Mouse (Mus musculus): ENCODE measurements around the gene Aplp1.
"Not testable (repeated sequence)": the region's sequence is repeated elsewhere in the genome, so short reads cannot be mapped to it uniquely, and the experiment has no call there.

The Aplp1 gene

DNA sequence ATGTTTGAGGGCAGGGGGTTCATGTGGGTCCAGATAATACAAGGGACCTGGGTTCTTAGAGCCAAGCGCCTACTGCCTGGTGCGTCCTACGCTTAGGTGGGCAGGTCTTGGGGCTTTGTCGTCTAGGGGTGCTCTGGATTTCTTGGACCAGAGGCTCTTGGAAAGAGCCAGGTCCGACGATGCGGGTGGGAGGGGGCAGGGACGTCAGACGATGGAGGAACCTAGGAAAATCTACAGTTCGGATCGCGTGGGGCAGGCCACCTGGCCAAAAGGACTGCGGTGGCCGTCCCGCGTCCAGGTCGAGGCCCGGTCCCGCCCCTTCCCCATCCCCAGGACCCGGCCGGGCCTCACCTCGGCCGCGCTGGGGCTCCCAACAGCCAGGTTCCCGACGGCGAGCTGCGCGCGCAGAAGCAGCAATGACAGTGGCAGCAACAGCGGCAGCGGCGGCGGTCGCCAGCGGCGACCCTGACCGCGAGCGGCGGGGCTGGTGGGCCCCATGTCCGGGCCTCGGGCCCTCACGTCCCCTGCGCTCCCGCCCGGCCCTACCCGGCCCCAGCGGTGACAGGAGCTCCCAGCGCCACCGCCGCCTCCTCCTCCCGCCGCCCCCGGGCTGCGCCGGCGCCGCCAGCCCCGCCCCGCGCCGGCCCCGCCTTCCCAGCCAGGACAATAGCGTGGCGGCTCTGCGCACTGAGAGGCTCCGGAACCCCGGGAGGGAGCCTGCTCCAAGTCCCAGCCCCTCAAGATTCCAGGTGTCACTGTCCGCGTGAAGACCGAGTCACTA, at the start of gene Aplp1:
Aplp1 (minus strand) TSS at position 565 of the 781 bp plus-strand sequence.
- DNase-seq (ENCODE audit: low read depth) = peak; percentile 78

DNA sequence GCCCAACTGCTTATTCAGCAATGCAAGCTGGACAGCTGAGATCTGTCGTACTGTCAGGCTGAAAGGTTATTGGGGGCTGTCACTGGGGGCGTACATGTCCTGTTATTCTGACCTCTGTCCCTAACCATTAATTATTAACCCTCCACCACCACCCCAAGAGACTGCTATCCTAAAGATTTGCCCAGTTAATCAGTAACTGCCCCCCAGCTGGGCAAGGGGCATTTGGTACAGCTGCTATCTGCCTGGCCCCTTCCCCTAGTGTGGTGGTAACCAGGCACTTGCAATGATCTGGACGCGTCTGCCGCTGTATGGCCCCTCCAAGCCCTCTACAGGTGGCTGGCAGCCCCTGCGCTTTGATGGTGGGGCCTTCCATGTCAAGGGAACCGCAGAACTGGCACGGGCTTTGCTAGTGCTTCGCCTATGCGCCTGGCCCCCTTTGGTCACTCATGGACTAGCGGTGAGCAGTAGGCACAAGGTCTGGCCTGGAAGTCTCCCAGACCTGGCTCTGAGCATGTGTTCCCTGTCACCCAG, 48.1 kb upstream of the Aplp1 start, which contains the start of gene Prodh2:
Prodh2 (plus strand) TSS at position 222 of the 531 bp plus-strand sequence.
- no peak for DNase-seq (ENCODE audit: low read depth)

DNA sequence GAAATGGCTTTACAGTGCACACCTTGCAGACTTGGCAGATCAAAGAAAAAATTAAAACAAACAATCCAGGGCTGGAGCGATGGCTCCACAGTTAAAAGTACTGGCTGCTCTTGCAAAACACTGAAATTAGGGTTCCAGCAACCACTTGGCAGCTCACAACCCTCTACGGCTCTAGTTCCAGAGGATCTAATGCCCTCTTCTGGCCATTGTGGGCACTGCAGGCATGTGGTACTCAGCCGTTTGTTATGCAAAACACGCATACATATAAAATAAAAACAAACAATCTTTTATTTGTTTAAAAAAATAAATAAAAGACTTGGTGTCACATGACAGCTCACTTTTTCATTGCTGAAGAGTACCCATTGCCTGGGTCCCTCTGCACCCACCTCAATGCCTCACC, 47.4 kb upstream of the Aplp1 start:
- peak; percentile 86 for DNase-seq (ENCODE audit: low read depth)

DNA sequence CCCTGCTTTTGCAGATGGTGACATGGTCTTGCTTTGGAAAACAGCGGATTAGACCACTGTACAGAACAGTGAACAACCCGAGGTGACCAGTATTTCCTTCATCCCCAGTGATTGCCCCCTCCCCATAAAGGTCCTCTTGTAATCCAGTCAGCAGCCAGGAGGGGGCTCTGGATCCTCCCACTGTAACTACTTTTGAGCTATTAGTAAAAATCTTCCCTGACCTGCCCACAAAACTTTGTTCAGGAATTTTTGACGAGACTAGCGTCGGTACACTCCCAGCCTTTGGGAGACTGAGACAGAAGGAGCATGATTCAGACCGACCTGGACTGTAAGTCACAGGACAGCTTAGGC, 45.6 kb upstream of the Aplp1 start:
- DNase-seq (ENCODE audit: low read depth) = peak; percentile 20

DNA sequence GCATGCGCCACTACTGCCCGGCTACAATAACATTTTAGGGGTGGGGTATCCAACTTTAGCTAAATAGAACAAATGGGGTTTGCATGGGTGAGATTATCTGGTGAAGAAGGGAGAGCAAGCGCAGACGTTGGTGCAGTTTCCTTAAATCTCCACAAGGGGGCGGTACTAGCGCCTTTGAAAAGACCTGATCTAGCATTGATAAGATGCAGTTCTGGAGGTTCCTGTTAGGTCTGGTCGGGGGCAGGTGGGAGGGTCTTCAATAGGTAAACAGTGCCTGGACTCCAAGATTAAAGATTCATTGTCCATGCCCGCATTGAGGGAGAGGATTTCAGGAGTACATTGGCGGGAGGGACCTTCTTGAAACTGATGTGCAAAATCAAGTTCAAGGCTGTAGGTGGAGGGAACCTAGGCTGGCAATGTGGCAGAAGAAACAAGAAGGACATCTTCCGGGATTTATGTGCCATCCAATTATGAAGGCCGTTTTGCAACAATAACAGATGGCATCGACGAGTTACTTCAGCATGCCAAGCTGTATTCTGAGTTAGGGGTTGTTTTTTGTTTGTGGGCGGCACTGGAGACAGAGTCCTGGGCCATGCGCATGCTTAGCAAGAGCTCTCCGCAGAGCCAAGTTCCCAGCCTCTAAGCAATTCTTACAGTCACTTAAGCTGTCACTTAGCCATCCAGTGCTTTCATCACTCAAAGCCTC, 45.1 kb upstream of the Aplp1 start:
- peak; percentile 83 for DNase-seq (ENCODE audit: low read depth)

DNA sequence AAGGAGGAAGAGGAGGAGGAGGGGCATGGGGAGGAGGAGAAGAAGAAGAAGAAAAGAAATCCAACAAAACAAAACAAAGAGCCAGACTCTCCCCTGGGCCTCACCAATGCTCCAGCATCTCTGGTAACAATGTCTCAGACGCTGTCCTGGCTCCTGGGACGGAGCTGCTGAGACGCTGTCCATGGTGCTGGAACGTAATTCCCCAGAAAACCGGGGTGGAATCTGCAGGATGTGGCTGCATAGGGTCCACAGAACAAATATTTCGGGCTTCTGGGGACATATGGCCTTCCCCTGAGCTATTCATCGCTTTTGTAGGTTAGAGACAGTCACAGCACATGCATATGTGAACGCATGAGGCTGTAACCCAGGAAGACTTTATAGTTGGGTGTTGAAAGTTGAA, 38.9 kb upstream of the Aplp1 start:
- peak; percentile 53 for DNase-seq (ENCODE audit: low read depth)

DNA sequence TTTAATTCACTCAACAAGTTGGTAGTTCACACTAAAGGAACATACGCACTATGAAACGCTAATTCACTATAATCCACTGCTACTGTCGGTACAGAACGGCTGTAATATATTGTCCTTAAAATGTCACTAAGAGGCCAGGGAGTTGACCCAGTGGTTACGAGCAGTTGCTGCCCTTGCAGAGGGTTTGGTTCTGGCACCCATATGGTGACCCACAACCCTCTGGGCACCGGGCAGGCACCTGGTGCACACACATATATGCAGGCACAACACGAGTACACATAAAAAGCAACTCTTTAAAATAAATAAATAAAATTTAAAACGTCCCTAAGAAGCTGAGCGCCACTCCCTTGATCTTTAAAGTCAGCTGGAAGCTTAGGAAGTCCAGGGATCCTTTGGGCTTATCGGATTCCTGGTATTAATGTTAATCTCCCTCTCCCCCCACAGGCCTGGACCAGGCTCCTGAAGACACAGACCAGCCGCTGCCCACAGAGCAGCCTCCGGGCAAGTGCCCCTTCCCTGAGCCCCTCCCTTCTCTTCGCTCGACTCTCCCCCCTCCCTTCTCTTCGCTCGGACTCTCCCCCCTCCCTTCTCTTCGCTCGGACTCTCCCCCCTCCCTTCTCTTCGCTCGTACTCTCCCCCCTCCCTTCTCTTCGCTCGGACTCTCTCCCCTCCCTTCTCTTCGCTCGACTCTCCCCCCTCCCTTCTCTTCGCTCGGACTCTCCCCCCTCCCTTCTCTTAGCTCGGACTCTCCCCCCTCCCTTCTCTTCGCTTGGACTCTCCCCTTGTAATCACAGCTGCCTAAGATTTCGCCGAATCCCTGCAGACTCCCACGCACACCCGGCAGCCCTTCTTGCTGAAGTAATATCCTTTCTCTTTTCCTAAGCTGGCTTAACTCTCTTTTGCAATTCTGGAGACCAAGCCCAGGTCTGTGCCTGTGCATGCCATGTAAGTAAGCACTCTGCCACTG, 32.4 kb upstream of the Aplp1 start:
- DNase-seq (ENCODE audit: low read depth) = no peak

DNA sequence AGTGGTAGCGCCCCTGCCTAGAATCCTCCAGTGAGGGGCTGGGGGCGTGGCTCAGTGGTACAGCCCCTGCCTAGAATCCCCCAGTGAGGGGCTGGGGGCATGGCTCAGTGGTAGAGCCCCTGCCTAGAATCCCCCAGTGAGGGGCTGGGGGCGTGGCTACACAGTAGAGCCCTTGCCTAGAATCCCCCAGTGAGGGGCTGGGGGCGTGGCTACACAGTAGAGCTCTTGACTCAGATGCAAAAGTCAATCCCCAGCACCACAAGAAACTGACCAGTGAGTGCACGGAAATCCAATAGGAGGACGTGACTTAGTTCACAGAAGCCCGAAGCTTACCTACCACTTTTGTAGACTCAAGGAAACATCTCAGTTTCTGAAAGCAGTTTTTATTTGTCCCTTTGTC, 30.8 kb upstream of the Aplp1 start:
- not testable (repeated sequence) for DNase-seq (ENCODE audit: low read depth)

DNA sequence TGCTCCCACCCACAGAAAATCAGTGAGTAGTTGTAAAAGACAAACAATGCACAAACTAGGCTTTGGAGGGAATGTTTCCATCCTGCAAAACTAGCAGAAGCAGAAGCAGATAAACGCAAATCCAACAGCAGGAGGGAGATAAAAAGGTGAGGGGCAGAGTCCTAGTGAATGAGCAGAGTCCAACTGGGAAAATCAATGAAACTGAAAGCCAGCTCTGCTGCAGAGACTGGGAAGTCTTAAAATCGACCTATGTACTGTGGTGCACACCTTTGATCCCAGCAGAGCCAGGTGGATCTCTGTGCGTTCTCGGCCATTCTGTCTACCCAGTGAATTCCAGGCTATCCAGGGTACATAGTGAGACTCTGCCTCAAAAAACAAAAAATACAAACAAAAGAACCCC, 29.7 kb upstream of the Aplp1 start:
- no peak for DNase-seq (ENCODE audit: low read depth)

DNA sequence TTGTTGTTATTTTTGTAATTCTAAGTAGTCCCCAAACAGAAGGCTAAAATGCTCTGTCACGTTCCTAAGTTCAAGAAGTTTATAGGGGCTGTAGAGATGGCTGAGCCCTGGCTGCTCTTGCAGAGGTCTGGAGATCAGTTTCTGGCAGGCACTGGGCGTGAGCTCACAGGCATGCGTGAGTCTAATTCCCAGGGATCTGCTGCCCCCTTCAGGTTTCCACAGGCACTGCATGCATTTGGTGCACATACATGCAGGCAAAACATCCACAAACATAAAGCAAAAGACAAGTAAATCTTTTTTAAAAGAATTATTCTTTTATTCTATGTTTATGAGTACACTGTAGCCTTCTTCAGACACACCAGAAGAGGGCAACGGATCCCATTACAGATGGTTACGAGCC, 27.1 kb upstream of the Aplp1 start:
- DNase-seq (ENCODE audit: low read depth) = peak; percentile 82

DNA sequence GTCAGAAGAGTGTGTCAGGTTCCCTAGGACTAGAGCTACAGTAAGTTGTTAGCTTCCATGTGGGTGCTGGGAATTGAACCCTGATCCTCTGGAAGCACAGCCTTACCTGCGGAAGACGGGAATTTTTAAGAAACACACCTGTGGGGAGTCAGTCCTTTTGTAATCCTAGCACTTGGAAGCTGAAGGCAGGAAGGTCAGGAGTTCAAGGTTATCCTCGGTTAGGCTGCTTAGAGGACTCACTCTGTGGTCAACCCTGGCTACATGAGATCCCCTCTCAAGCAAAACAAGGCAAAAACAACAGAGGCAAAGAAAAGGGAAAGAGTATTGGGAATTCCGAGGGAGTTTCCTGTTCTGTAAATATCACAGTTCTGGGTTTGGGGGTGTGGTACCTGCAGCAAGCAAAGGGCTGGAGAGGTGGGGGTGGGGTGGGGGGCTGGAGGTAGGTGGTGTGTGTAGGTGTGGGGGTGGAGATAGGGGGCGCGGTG, 19.5 kb upstream of the Aplp1 start:
- no peak for DNase-seq (ENCODE audit: low read depth)

DNA sequence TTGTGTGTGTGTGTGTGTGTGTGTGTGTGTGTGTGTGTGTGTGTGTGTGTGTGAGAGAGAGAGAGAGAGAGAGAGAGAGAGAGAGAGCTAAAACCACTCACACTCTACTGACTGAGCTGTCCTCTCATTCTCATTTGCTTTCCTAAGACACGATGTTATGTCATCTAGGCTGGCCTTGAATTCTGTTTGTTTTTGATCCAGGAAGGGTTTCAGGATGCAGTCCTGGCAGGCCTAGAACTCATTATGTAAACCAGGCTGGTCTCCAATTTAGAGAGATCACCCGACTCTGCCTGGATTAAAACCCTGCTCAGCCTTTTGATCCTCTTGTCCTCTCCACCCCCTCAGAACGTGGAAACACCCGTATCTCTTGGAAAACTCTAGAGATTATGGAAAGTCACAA, 18.7 kb upstream of the Aplp1 start:
- no peak for DNase-seq (ENCODE audit: low read depth)

DNA sequence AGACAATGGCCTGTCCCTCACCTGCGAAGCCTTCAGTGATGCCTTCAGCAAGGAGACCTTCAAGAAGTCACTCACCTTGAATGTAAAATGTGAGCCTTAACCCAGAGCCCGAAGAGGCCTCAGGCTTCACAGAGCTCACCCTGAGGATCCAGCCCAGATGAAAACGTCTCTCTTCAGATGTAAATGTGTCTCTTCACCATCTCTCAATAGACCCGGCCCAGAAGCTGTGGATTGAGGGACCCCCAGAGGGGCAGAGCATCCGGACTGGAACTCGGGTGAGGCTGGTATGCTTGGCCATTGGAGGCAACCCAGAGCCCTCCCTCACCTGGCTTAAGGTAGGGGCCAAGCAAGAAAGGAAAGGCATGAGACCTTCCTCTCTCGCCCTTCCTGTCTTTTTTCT, 18.2 kb upstream of the Aplp1 start:
- DNase-seq (ENCODE audit: low read depth) = no peak

DNA sequence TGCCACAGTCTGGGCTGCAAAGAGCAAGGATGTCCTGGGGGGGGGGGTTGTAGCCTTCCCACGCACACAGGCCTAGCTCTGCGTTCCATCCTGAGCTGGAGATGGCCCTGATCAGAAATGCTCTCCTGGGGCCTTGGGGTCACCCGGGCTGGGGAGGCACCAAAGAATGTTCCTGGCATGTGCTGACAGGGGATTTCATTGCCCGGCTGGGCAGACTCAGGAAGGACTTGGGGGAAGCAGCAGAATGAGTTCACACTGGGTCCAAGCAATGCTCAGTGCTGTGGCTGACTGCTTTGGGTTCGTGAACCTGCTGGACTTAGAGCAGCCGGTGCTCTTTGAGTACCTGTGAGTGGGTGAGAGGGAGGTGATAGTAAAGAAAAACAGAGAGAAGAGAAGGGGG, 14.1 kb upstream of the Aplp1 start:
- DNase-seq (ENCODE audit: low read depth) = no peak

DNA sequence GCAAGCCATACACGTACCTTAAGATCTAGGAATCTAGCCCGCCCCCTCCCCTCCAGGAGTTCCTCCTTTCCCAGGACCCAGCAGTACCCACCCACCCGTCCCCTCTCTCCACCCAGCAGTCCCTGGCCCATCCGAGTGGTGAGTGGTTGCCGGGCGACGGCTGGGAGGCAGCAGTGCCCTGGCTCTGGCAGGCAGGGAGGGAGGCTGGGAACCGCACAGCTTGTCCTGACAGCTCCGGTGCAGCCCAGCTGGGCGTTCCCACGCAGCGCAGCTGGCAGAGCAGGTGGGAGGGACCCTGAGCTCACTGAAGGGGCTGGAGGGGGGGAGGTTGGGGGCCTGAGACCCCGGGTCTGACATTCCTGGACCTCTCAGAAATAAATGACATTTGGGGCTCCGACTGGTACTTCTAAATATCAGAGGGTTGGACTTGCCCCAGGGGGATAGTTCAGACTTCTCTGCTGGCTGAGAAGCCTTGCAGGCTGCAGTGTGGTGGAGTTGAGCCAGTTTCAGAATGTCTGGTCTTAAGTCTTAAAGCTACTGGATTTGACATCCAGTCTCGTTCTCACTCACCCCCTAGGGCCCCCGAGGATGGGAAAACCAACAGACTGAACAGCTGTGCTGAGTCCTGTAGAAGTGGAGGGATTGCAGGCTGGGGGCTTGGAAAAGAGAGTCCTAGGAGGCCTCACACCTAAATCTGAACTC, 12.4 kb upstream of the Aplp1 start, which contains the start of the genes Kirrel2 and Nphs1:
Kirrel2 (minus strand) TSS at position 62 of the 702 bp plus-strand sequence.
Nphs1 (plus strand) TSS at position 687 of the 702 bp plus-strand sequence.
- DNase-seq (ENCODE audit: low read depth) = no peak

DNA sequence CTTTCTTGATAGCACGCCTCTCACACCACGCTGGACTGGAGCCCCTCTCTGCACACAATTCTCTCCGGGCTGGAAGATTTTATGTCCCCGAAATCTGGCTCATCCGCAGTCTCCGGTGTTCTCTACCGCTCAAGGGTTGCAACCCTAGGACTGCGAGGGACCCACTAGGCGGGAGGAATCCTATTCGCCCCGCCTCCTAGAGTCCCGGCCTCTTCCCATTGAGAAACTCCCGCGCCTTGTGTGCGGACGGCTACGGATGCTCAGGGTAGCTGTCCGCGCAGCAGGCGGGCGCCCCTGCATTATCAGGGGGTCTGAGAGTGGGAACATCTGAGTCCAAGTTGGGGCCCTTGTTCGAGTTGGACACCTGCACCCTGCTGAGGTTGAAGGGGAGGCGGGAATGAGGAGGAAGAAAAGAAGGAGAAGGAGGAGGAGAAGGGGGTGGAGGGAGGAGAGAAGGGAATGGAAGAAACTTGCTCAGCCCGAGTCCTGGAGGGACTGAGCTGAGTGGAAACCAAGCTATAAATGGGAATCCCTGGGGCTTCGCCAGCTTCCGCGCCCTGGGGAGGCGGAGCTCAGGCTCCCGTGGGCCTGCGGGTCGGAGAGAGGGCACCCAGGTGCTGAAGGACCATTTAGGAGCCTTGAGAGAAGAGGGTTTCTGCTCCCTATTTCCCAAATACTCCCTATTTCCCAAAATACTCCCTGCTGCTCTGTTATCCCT, 11.7 kb upstream of the Aplp1 start:
- DNase-seq (ENCODE audit: low read depth) = no peak

DNA sequence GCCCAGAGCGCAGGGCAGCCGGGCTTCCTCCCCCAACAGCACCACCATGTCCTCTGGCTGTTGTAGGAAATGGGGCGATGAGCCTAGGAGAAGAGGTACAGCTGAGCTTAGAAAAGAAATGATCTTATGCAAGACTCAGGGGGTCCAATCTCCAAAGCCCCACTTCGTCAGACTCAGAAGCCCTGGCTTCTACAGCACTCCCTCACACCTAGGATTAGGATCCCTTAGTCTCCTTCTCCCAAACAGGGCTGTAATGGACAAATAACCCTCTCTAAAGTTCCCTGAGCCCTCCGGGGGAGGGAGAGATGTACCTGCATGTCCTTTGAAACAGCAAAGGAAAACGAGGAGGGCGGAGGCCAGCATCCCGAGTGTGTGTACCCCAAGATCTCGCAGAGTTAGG, 11.2 kb upstream of the Aplp1 start:
- no peak for DNase-seq (ENCODE audit: low read depth)

DNA sequence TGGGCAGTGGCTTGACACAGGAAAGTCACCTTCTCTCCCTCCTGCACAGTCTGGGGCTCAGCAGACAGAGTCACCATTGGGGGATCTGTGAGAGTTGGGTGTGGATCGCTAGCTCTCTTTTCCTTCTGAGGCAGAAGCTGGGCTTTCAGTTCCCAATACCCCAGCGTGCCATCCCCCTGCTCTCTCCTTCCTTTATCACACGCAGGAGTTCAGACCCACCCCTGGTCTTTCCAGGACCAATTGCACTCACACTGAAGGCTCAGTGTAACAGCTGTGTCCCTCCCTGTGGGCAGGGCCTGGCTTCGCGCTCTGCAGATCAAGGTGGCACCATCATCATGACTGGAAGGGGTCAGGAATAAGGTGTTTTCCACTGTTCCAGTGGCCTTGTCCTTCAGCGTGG, 8.9 kb upstream of the Aplp1 start:
- no peak for DNase-seq (ENCODE audit: low read depth)

DNA sequence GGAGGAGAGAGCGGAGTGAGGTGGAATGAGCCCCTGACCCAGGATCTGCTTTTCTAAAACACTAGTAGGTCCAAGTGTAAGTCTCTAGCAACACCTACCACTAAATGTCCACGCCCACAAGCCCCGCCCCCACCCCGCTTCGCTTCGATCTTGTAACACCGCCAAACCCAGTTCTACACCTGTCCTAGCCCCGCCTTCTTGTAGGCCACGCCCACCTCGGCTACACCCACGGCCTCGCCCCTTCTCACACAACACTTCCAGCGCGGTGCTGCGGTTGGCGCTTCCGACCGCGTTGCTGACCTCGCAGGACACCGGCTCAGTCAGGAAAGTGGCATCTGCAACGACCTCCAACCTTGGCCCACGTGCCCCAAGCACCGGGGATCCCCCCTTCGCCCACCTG, 8.4 kb upstream of the Aplp1 start:
- DNase-seq (ENCODE audit: low read depth) = peak; percentile 89

DNA sequence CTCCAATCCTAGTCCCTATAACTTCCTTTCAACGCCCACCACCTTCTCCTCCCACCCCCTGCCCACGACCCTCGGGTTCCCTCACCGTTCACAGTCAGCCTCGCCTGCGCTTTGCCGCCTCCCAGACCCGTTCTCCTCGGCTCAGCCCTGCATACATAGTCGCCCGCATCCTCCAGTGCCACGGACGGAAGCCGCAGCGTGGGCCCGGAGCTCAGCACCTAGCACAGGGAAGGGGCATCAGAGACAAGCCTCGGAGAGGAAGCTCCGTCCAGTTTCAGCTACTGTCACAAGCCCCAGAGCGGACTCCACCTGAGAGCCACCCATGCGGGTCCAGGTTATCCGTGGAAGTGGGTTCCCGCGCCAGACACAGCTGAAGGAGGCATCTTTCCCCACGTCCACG, 8.0 kb upstream of the Aplp1 start:
- DNase-seq (ENCODE audit: low read depth) = no peak

DNA sequence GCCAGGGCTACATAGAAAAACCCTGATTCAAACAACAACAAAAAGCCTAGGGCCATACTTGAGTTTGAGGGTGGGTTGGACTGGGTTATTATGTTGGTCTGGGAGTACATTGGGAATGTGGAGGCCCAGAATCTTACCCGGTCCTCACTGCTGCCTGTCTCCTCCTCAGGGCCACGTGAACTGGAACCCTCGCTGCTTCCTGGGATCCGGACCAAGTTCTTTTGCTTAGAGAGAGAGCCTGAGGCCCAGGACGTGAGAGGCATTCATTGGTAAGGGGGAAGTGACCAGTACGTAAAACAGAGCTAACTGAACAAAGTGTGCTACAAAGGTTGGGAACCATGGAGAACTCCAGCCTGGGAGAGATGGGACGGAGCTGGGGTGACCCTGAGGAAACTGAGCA, 4.9 kb upstream of the Aplp1 start:
- DNase-seq (ENCODE audit: low read depth) = no peak

All from induced T-regulatory cell, adult 2 months (primary cell).